Mouse (Mus musculus) testis, postnatal 10 days (tissue): ENCODE data around the gene Xpo4.

Experiments
- DNase-seq: peaks from one replicate; pipeline ENCODE4 v3.0.0; 2021; ENCODE audit warnings: low spot score

Gene Xpo4

DNA sequence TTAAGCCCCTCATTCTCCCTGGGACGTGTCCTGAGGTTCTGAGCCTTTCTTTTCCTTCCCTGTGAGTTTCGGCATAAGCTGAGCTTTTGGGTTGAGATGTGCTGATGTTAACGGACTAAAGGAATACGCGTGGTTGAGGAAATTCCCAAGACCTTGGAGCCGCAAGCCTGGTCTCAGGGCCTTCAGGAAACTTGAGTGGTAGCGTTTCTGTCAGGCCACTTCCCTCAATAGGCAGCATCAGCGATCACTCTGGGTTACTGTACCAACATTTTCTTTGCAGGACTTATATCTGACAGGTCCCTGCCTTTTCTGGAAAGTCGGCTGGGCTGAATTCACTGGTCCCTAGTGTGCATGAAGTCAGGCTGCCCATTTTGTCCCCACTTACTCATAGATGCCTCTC is 128.4 kb downstream of the Xpo4 start:
- no peak for DNase-seq

- no peak for DNase-seq
These were observed 129.6 kb downstream of the Xpo4 start for GRCm38 (mm10) chr14:57535646-57536045.

- peak; percentile 68 for DNase-seq
These were observed 130.3 kb downstream of the Xpo4 start for GRCm38 (mm10) chr14:57534961-57535360.

GRCm38 (mm10) chr14:57534346-57534745 is 130.9 kb downstream of the Xpo4 start:
- no peak for DNase-seq

GRCm38 (mm10) chr14:57533841-57534240 is 131.4 kb downstream of the Xpo4 start:
- no peak for DNase-seq

GRCm38 (mm10) chr14:57533214-57533613 is 132.0 kb downstream of the Xpo4 start:
- peak; percentile 86 for DNase-seq

GRCm38 (mm10) chr14:57532577-57532976 is 132.7 kb downstream of the Xpo4 start:
- DNase-seq: no peak

DNA sequence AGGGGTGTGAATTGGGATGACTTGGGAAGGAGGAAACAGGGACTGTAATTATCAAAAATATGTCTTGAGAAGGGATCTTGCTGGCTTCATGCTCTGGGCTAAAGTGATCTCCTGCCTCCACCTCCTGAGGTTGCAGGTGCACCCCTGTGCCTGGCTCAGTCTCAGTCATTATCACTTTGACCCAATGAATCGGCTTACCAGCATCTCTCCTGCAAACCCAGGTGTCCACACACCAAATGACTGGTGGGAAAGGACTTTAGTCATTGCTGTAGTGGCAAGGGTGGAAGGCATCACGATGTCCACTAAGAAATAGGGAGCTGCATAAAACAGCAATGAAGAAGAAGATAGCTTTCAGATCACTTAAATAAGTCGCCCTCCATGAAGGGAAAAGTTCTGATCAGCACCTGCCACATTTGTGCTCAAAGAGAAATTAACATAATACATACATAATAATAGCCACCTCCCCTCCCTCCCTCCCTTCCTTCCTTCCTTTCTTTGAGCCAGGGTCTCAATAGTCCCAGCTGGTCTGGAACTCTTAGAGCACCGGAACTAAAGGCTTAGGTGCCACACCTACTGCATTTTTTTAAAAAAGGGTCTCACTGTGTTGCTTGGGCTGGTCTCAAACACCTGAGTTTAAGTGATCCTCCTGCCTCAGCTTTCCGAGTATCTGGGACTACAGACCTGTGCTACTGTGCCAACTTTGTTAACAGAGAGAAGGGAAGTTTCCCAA is 135.3 kb downstream of the Xpo4 start:
- DNase-seq: no peak

DNA sequence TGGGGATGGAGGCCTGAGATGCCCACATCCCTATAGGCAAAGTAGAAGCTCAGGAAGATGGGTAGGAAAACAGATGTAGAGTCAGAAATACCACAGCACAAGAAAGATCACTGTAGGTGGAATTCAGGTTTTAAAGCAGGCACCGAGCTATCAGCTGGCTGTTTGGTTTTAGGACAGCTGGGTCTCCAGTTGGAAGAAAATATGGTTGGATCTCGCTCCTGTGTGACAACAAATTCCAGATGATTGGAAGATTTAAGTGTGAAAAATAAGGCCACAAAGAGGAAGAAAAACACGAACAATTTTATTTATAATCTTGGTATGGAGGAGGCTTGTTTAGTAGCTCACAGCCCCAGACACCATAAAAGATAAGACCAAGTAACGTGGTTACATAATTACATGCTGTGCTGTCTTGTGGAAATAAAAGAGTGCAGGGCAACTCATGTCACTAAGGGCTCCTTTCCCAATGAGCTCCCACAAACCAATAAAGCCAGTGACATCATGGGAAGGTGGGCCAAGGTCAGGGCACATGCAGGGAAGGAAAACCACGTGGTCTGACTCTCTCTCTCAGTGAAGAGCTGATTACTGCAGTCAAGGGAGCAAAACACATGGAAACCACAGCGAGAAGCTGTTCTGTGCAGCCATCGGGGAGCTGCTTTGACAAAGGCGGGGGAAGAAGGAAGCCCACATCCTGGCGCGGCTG is 136.0 kb downstream of the Xpo4 start:
- DNase-seq: peak; percentile 66

- DNase-seq: no peak
These were observed 137.6 kb downstream of the Xpo4 start for GRCm38 (mm10) chr14:57527598-57527997.
